Mouse (Mus musculus): ENCODE data around the gene Obox7. TPM values are rescaled to one million over a fixed set of nuclear protein-coding genes. Genes with fewer than 3 reads are reported as not detected.
"Not testable (repeated sequence)": the region's sequence is repeated elsewhere in the genome, so short reads cannot be mapped to it uniquely, and the experiment has no call there.

Gene Obox7
- total RNA-seq (2021): not detected
- long read RNA-seq, experiment 1: 0 reads
- long read RNA-seq, experiment 2: 0 reads

- DNase-seq (ENCODE audit: low spot score in 2 of 2): not testable (repeated sequence)
Observed at GRCm38 (mm10) chr7:14659196-14659595, at the start of gene Obox7. TSS of gene Obox7 (plus strand) at chr7:14659496.

- peak in 1 of 2 experiments; percentile 12 for DNase-seq (ENCODE audit: low spot score in 2 of 2)
Observed at GRCm38 (mm10) chr7:14622556-14623542, 36.4 kb upstream of the Obox7 start.

Other genes starting within 250 kb of the Obox7 start
- gene Sult2a8, start 212.7 kb upstream of the Obox7 start, total RNA-seq (2021): under 1 TPM in 1 of 2 experiments, not detected in 1; 0.34 TPM
- not detected for gene Sult2a7, start 165.3 kb upstream of the Obox7 start, total RNA-seq (2021)
- gene Vmn1r90, start 96.0 kb upstream of the Obox7 start, total RNA-seq (2021): under 1 TPM; 0.15 to 0.34 TPM

Data from gastrocnemius, postnatal 4 days (tissue).